Mouse (Mus musculus) ES-Bruce4 (cell line): ENCODE measurements around the gene Arhgef25.

ENCODE experiments used
- CTCF ChIP-seq: IDR thresholded peaks from one replicate; pipeline ENCODE4 v1.8.1; 2011; ENCODE audit warnings: low read depth, low read length
- EP300 ChIP-seq: IDR thresholded peaks from 2 replicates; pipeline ENCODE4 v1.6.1; 2011; ENCODE audit warnings: low read depth, low read length; ENCODE audit not compliant: insufficient read depth

DNA sequence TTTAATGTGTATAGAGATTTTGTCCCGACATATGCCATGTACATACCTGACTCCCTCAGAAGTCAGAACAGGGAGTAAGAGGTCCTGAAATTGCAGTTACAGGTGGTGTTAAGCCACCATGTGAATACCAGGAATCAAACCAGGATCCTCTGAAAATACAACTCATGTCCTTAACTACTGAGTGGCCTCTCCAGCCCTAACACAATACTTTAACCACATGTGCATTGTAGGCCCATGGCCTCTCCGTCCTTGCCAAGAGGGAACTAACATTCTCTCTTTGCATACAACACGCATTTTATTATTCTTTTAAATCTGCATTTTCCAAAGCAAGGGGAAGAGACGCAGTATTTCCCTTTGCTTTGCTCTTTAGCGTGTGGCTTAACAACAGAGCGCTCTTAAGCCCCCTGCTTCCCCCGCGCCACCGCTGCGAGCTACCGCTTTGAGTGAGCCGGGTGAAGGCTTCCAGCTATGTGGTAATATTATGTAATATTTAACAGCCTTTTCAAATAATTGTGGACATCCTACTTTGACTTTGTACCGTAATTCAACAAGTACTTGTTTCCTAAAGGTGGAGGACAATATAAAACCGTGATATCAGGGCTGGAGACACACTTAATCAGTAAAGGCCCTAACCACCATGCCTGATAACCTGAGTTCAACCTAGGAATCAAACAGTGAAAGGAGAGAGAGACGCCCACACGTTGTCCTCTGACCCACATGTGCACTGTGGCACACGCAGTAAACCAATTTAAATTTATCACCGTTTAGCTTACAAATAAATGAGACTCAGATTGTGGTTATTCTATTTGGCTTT lies 51.3 kb downstream of the Arhgef25 start:
- no peak for TF ChIP-seq EP300
- TF ChIP-seq CTCF: no peak
